Mouse (Mus musculus) left cerebral cortex, postnatal 36 days (tissue): ENCODE measurements around the gene Gm28047. TPM values are rescaled to one million over a fixed set of nuclear protein-coding genes. Genes with fewer than 3 reads are reported as not detected.
"Not testable (repeated sequence)": the region's sequence is repeated elsewhere in the genome, so short reads cannot be mapped to it uniquely, and the experiment has no call there.

Experiments used
- DNase-seq, 2 experiments: peaks; one replicate each; pipeline ENCODE4 v3.0.0; 2021 to 2022; ENCODE audit warnings: low spot score in 2 of 2, mixed read lengths in 1 of 2
- intact Hi-C: fragments of 180-260 bp; cut with DNase I; formaldehyde crosslinking; loops from one replicate; pipeline ENCODE4 v1.15.1; 2025
- total RNA-seq, 2 experiments: library from RNA; stranded (reverse); gene quantifications; 2 replicates each; pipeline ENCODE4 v1.2.3; 2021

Gm28047 gene
- total RNA-seq, 2 experiments from 2014 or later = not detected

DNA sequence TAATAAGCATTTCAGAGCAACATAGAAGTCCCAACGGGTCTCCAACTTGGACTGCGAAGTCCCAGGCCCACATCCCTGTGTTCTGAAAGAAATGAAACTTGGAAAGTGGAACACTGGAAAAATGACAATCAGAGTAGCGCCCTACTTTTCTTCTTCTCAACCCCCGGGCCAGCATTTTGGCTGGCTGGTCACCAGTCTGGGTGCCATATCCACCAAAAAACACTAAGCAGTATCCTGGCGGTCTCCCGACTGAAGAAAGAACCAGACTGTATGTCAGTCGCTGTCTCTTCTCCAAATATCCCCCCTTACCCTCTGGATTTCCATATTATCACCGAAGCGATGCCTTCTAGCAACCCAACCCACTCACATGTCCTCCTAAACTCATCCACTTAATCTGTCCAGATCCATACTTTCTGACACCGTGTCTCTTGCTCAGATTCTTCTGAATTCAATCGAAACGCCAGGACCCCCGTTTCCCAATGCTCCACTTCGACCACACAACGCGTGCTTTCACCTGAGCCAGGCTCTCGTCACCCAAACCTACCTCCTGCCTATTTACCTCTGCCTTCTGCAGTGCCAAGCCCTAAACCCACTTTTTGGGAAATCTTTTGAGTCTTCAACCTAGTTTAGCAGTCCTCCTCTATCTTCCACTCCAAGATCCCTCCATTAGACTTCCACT lies 437 bp downstream of the Gm28047 start:
- intact Hi-C loops = loop anchor here (2.0 kb wide), 1 partner anchor 46 kb away; no protein-coding TSS in a partner anchor
- peak; percentile 25 to 31 for DNase-seq

DNA sequence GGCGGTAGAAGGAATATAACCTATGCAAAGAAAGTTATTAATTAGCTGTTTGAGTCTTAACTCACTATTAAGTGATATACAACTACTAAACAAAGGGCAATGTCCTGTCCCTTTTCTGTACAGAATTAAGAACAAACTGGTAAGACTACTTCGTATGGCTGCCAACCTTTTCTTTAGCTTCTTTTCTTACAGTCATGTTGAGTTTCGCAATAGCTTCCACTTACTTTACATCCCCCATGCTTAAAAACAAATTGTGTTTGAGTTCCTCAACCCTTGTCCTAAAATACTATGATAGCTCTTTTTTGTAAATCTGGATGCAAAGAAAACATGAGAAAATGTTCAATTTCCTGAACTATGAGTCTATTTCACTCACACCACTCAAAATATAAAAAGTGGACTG lies 1.7 kb downstream of the Gm28047 start:
- intact Hi-C loops = no loop called here
- no peak for DNase-seq

DNA sequence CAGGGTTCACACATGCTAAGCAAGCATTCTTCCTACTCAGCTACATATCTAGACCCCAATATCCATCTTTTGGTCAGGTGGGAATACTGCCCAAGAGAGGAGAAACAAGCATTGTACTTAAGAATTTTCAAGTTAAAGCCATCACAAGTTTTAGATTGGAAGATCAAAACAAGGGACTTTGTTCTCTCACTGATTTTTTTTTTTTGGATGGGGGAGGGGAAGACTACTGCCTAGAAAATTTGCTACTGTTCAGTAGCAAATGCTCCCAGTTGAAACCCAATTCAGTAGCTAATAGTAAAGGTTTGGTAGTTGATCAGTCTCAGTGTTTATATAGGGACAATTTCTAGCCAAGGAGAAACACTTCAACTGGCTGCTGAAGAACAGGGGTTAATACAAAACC lies 2.3 kb downstream of the Gm28047 start:
- no peak for DNase-seq
- intact Hi-C loops = no loop called here

DNA sequence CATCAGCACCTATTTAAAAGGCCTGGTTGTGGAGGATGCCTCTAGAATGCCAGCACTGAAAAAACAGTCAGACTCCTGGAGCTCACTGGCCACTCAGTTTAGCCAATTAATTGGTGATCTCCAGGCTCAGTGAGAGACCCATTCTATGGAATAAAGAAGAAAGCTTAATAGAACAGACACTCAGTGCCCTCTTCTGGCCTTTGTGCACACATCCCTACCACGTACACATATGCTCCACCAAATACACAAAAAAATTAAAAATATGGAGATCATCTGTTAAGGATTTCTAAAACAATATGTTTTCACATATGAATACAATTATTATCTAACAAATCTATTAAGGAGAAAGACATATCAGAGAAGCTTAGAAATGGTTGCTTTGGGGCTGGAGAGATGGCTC lies 4.1 kb downstream of the Gm28047 start:
- intact Hi-C loops = no loop called here
- DNase-seq = no peak

DNA sequence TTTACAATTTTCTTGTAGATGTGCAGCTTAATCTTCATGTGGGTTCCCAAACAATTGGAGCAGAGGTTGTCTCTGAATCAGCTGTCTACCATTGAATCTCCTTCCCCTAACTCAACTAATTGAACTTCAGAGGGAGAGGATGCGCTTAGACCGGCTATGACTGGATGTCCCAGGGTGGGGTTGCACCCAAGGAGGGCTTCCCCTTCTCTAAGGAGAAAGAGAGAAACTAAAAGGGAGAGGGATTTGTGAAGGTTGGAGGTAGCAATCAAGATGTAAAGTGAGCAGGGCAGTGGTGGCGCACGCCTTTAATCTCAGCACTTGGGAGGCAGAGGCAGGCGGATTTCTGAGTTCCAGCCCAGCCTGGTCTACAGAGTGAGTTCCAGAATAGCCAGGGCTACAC lies 5.4 kb downstream of the Gm28047 start:
- no peak for DNase-seq
- intact Hi-C loops = no loop called here

DNA sequence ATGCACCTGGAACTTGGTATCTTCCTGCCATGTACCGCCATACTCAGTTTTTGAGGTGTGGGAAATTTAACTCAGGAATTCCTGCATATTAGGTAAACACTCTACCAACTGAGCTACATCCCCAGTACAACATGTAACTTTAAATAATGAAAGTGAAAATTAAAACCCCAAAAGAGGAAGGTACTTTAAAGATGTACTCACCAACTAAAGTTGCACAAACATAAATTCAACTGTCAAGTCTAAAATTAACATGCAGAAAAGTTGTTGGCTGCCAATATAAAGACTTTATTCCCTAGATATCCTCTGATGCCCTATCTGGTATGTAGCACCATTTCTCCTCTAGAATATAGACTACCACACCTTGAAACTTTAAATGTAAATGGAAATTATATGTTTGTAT lies 7.2 kb downstream of the Gm28047 start:
- intact Hi-C loops = no loop called here
- DNase-seq = no peak

DNA sequence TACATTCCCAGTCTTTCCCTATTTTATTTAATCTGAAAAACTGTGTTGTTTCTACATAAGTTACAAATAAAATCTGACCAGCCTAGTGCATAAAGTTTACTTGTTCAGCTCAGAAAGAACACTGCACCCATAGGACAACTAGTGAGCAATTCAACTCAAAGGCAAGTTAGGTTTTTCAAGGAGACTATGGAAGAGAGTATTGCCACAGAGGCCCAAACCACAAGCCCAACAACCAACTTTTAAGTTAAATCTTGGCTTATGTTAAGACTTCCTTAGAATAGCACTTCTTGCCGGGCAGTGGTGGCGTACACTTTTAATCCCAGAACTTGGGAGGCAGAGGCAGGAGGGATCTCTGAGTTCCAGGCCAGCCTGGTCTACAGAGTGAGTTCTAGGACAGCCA lies 8.7 kb downstream of the Gm28047 start:
- no peak for DNase-seq
- intact Hi-C loops = no loop called here

DNA sequence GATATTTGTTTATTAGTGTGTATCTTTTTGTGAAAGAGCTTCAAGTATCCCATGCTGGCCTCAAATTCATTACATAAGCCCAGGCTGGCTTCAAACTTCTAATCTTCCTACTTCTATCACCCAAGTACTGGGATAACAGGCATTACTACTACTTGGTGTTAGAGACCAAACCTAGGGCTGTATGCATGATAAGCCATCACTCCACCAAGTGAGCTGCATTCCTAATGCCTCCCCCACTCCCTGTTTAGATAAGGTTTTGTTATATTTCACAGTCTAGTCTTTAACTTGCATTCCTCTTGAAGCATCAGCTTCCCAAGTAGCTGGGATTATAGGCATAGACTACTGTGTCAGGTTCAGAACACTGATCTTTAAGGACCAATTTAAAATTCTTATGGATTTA lies 10.6 kb downstream of the Gm28047 start:
- intact Hi-C loops = no loop called here
- DNase-seq = no peak

DNA sequence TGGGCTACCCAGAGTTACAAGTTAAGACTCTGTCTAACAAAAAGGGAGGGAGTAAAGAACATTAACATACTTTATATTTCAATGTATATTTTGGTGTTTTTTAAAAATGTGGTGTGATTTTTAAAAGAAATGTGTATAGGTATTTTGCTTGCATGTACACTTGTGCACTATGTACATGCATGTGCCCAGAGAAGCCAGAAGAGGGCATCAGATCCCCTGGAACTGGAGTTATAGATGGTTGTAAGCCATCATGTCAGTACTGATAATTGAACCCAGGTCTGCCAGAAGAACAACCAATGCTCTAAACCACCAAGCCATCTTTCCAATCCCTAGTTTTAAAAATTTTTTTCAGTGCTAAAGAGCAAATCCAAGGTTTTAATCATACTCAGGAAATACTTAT lies 11.9 kb downstream of the Gm28047 start:
- no peak for DNase-seq
- intact Hi-C loops = no loop called here

DNA sequence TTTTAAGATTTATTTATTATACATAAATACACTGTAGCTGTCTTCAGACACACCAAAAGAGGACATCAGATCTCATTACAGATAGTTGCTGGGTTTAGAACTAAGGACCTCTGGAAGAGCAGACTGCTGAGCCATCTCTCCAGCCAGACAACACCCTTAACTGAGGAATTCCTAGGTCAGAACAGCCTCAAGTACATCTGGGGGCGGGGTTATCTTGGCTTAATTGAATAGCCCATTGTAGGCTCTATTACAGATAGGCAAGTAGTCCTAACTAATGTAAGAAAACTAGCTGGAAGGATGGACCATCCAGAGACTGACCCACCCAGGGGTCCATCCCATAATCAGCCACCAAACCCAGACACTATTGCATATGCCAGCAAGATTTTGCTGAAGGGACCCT lies 16.3 kb downstream of the Gm28047 start:
- intact Hi-C loops, DNase-seq: not testable (repeated sequence)

DNA sequence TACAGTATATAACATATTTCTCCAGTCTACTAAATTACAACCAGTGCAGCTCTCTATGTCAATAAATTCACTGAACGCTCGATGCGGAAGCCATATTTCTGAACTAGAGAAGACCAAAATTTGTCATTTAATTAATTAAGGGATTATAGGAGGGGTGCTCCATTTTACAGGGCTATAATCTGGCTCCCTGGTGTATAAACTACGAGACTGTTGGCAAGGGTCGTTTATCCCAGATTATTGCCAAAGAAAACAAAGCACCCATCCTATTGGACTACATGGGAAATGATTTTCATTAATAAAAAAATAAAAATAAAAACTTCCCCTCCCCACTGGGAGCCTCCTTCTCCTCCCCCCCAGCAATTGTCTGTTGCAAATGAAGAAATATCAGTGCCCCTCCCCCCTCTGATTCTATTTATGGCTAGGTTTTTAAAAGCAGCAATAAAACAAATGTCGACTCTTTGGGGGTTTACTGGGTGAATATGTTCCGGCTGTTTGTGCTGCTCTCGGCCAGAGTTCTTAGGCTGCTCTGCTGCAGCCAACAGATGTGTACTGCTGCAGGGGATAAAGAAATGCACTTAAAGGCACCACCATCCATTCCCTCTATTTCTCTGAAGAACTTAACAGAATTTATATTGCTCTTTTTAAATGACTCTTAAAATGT lies 30.7 kb downstream of the Gm28047 start:
- intact Hi-C loops = no loop called here
- DNase-seq = no peak

DNA sequence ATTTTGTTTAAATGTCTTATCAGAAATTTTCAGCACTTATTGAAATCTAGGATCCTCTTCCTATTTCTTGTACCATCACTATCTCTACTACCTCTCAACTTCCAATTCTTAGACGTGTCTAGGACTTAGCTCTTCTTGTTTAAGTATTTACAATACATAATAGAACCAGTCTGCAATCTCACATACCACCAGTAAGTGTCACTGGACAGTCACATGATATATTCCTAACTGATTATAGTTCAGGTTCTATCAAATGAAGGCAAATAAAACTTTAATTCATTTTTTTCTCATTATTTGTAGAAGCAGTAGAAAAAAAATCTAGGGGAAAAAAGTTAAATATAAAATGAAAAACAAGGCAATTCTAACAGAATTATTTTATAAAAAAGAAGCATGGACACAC lies 32.2 kb downstream of the Gm28047 start:
- intact Hi-C loops = no loop called here
- DNase-seq = no peak

DNA sequence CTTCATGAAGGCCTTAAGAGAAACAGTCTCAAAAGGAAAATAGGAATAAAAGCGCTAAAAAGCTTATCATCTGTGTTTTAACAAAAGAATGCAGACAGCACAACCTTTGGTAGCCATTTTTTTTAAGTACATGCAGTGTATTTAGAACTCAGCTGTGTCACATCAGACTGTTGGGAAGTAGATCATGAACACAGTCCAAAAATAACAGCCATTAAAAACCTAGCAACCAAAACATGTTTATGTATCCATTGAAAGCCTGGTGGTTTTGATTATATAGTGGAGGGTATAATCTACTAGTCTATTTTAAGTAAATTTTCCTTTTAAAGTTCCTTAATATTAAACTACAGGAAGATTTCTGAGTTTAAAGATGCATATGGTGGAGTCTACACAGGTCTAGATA lies 34.3 kb downstream of the Gm28047 start:
- intact Hi-C loops = no loop called here
- no peak for DNase-seq

DNA sequence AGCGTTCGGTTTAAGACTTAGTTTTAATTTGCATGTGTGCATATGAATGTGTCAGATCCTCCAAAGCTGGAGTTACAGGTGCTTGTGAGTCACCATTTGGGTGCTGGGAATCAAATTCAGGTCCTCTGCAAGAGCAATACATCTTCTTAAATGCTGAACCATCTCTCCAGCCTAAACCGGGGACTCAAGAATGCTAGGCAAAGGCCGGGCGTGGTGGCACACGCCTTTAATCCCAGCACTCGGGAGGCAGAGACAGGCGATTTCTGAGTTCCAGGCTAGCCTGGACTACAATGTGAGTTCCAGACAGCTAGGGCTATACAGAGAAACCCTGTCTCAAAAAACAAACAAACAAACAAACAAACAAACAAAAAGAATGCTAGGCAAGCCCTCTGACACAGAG lies 35.0 kb downstream of the Gm28047 start:
- no peak for DNase-seq
- intact Hi-C loops = no loop called here

DNA sequence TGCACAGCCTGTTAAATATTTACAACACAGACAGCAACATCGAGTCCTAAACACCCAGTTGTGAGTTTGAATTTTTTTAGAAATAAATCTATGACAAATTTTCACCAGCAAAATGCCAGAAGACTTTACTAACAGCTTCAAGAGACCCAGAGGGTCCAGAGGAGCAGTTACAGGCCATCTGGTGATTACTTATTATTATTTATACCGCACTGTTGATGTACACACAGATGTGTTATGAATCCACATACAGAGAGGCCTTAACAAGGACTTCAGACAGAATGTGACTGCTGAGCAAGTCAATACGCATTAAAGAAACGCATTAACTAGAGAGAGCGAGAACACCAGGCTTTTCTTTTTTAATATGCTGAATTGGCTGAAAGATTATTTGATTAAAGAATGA lies 39.4 kb downstream of the Gm28047 start:
- no peak for DNase-seq
- intact Hi-C loops = no loop called here

DNA sequence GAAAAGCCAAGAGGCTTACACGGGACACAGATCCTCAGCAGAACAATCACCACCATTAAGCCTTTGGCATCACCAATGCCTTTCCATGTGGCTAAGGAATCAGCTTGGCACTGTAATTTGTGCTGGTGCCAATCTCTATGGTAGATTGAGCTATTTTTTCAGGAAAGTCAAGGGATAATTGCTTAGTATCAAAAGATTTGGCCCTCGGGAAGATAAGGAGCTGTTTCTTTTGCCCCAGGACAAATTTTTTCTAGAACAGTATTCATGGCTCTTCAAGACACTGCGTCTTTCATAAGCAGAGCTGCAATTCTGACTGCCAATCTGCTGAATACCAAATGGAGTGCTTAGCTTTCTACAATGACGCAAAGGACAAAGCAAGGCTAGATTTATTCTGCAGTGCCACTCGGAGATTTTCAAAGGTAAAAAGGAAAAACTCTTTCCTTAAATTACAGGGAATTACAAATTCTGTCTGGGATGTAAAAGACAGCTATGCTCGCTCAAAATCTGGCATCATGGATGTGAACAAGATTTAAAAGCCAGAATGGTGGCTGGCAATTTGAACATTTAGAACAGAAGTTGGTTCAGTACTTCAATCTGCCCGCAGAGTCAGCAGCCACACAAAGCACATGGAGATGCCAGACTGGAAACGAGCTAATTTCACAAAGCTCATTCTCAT lies 41.0 kb downstream of the Gm28047 start:
- intact Hi-C loops = loop anchor here (5.0 kb wide), 1 partner anchor 43 kb away; the partner anchor contains the start of genes Atf7 and Gm28047
- DNase-seq = peak; percentile 36 to 43

DNA sequence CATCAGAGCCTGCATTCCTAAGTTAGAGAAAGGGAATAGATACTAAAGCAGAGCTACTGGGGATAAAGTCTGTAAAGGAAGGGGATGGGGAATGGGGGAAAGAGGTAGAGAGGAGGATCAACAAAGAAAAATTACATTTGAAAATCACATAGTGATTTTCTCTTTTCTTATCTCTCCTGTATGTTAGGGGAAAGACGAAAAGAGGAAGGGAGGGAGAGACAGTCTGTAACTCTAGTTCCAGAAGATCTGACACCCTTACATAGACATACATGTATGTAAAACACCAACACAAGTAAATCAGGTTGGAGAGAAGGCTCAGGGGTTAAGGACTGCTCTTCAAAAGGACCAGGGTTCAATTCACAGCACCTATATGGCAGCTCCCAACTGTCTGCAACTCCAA lies 43.7 kb downstream of the Gm28047 start:
- no peak for DNase-seq
- intact Hi-C loops = loop anchor here (5.0 kb wide), 1 partner anchor 46 kb away; the partner anchor contains the start of genes Atf7 and Gm28047

DNA sequence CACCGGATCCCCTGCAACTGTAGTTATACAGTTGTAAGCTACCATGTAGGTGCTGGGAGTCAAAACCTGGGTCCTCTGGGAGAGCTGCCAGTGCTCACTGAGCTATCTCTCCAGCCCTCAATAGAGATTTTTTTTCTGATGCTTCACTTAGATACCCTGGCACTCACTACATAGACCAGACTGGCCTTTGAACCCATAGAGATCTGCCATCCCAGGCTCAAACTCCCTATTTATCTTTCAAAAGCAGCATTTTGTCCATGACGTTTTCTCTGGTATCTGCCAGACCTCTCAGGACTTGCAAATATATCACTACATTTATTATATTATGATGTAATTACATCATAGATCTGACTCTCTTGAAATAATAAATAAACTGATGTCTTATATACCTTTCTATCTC lies 46.5 kb downstream of the Gm28047 start:
- DNase-seq = no peak
- intact Hi-C loops = no loop called here

DNA sequence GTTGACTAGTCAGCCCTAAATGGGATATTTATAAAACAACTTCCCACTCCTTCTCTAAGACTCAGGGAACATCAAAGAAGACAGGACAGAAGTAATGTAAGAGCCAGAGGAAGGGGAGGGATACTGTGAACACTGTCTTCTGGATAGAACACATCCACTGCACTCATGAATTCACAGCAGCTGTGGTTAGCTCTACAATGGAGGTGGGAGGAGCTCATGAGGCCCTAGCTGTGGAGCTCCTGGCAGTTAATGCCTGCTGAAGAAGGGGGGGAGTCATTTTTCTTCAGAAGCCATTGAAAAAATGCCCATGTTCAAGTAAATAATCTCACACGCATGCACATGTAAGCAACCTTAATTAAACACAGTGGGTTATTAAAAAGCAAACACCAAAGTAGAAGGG lies 47.9 kb downstream of the Gm28047 start:
- no peak for DNase-seq
- intact Hi-C loops = no loop called here

DNA sequence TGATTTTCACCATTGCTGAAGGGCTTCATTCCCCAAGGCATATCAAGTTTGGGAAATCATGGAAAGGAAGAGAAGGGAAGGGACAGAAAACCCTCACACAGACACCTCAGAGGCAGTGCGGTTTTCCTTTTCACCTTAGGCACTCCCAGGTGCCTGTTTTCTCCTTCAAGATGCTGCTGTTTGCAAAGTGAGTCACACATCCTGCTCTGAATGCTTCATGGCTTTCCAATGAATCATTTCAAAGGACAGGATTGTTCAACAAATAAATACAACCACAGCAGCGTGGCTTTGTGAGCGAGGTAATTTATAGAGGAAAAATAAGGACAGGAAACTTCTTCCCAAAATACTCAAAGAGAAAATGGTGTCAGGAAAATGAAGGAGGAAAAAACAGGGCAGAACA lies 52.8 kb downstream of the Gm28047 start:
- intact Hi-C loops = no loop called here
- DNase-seq = no peak

DNA sequence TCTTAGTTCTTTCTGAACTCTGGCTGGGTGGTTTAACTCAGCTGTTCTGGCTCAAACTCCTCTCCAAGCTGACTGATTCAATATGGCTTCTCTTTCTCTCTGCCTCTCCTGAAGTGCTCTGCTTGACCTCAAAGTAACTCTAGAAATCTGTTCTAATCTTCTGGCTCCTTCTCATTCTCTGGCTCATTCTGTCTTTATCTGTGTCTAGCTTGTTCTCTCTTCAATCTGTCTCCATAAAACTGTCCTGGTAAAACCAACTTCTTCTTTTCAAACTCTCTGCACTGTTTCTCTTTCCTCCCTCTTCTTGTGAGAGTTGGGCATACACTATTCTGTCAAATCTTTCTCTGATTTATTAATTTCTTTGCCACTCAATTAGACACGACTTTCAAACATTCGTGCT lies 57.0 kb downstream of the Gm28047 start:
- intact Hi-C loops = no loop called here
- no peak for DNase-seq
